Mouse (Mus musculus) kidney, embryonic 15.5 days (tissue): ENCODE results near the gene Egln3. TPM values are rescaled to one million over a fixed set of nuclear protein-coding genes. Genes with fewer than 3 reads are reported as not detected.
A peak's percentile ranks its signal among the peaks of the same experiment; 100 is the strongest.

Experiments
- ATAC-seq: fragments of 200-750 bp; cut with Nextera tagmentation; replicated peaks from 2 replicates; pipeline ENCODE4 v1.8.0; 2017; ENCODE audit warnings: moderate TSS enrichment; ENCODE audit not compliant: low FRiP score
- H3K27ac ChIP-seq: fragments of 300-500 bp; sonication (generic); 2 replicates; pipeline ENCODE4 v1.5.1; 2015; ENCODE audit warnings: mild to moderate bottlenecking, inconsistent platforms
- H3K27me3 ChIP-seq: fragments of 300-500 bp; sonication (generic); 2 replicates; pipeline ENCODE4 v1.6.1; 2015; ENCODE audit warnings: inconsistent platforms
- H3K36me3 ChIP-seq: fragments of 300-500 bp; sonication (generic); 2 replicates; pipeline ENCODE4 v1.6.1; 2015; ENCODE audit warnings: inconsistent platforms
- H3K4me1 ChIP-seq: fragments of 300-500 bp; sonication (generic); 2 replicates; pipeline ENCODE4 v1.6.1; 2015; ENCODE audit warnings: inconsistent platforms
- H3K4me2 ChIP-seq: fragments of 300-500 bp; sonication (generic); 2 replicates; pipeline ENCODE4 v1.6.1; 2015; ENCODE audit warnings: moderate library complexity, mild to moderate bottlenecking, inconsistent platforms
- H3K4me3 ChIP-seq: fragments of 300-500 bp; sonication (generic); replicated peaks from 2 replicates; pipeline ENCODE4 v1.5.1; 2015; ENCODE audit warnings: mild to moderate bottlenecking, inconsistent platforms
- H3K9ac ChIP-seq: fragments of 300-500 bp; sonication (generic); 2 replicates; pipeline ENCODE4 v1.6.1; 2015; ENCODE audit warnings: mild to moderate bottlenecking, inconsistent platforms
- H3K9me3 ChIP-seq: fragments of 300-500 bp; sonication (generic); replicated peaks from 2 replicates; pipeline ENCODE4 v1.6.1; 2016; ENCODE audit warnings: inconsistent platforms
- WGBS: fragments of 180-500 bp; shearing (Covaris S2); methylation state at CpG from one replicate; pipeline ENCODE4 v1.1.7; 2015; ENCODE audit warnings: mixed read lengths; 5-methylcytosine and 5-hydroxymethylcytosine counted together
- polyA plus RNA-seq: library from polyadenylated mRNA; unstranded; fragments of >200 nt; fragmentation: Nextera tagmentation; extraction: Ambion mirVana; gene quantifications from 2 replicates; pipeline ENCODE4 v1.2.1, GENCODE M21; 2015

Gene Egln3
- polyA plus RNA-seq, 1 experiment from 2014 or later, result 15.3 TPM

DNA sequence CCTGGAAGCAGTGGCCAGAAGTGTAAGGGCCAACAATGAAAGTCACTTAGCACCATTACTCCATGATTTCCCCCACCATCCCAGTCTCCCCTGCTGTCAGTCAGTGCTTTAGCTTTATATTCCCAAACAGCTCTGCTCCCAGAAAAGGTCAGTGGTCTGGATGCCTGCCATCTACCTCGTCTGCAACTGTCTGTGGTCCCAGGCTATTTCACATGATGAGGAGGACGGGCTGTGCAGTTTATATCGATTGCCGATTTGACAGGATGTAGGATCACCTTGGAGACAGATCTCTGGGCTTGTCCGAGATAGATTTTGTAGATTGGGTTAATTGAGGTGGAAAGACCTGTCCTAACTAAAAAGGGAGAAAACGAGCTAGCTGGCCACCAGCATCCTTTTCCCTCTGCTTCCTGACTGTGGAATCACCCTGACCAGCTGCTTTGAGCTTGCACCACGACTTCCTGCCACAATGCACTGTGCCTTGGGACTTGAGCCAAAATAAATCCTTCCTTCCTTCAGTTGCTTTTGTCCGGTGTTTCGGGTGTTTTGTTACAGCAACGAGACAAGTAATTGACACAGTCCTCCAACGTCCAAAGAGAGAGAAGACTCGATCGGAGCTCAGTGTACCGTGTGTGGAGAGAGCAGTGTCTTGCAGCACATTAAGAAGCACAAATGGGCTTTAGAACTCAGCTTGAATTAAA is 16.6 kb downstream of the Egln3 start:
- Histone ChIP-seq H3K4me2 (no peak overlapping the region), H3K27ac (peak overlapping the region; percentile 70), H3K4me3 (no peak overlapping the region), H3K27me3 (peaks cover 45% of the 10 kb centered on the region), H3K36me3 (no peaks in the 10 kb centered on the region), H3K9me3 (no peaks in the 10 kb centered on the region), H3K4me1 (peaks cover 35% of the 10 kb centered on the region), H3K9ac (no peak overlapping the region)
- 36% methylated on average over 14 of the region's 14 CpGs for WGBS
- ATAC-seq, result no peak

- H3K4me1 ChIP-seq, result peaks cover 16% of the 10 kb centered on the region
- H3K4me3 ChIP-seq, result no peak overlapping the region
- no peaks in the 10 kb centered on the region for H3K9me3 ChIP-seq
- no peak overlapping the region for H3K27ac ChIP-seq
- H3K36me3 ChIP-seq, result peaks cover 3% of the 10 kb centered on the region; the same call in 1 of the 2 replicates
- no peak overlapping the region for H3K9ac ChIP-seq
- WGBS, result 50% methylated on average over 7 of the region's 7 CpGs
- no peak overlapping the region for H3K4me2 ChIP-seq
- peaks cover 57% of the 10 kb centered on the region for H3K27me3 ChIP-seq
- ATAC-seq, result no peak
Measured at GRCm38 (mm10) chr12:54184264-54184663, 19.4 kb downstream of the Egln3 start.

- no peaks in the 10 kb centered on the region for H3K4me1 ChIP-seq
- no peak overlapping the region for H3K9ac ChIP-seq
- H3K27me3 ChIP-seq, result peaks cover 31% of the 10 kb centered on the region
- peaks cover 3% of the 10 kb centered on the region; the same call in 1 of the 2 replicates for H3K36me3 ChIP-seq
- no peak for ATAC-seq
- no peak overlapping the region for H3K27ac ChIP-seq
- no peak overlapping the region for H3K4me3 ChIP-seq
- no peak overlapping the region for H3K4me2 ChIP-seq
- 76% methylated on average over 3 of the region's 3 CpGs for WGBS
- no peaks in the 10 kb centered on the region for H3K9me3 ChIP-seq
Measured at GRCm38 (mm10) chr12:54178323-54178722, 25.3 kb downstream of the Egln3 start.

GRCm38 (mm10) chr12:54168786-54169185 is 34.9 kb downstream of the Egln3 start:
- Histone ChIP-seq H3K9me3 (no peaks in the 10 kb centered on the region), H3K27ac (no peak overlapping the region), H3K36me3 (no peaks in the 10 kb centered on the region), H3K4me3 (no peak overlapping the region), H3K27me3 (peaks cover 18% of the 10 kb centered on the region; the same call in 1 of the 2 replicates), H3K4me2 (no peak overlapping the region), H3K9ac (no peak overlapping the region), H3K4me1 (peaks cover 11% of the 10 kb centered on the region)
- no peak for ATAC-seq
- WGBS, result 90% methylated on average over 4 of the region's 4 CpGs

GRCm38 (mm10) chr12:54167737-54168136 is 35.9 kb downstream of the Egln3 start:
- H3K4me2 ChIP-seq, result no peak overlapping the region
- no peak overlapping the region for H3K27ac ChIP-seq
- H3K27me3 ChIP-seq, result peaks cover 19% of the 10 kb centered on the region; the same call in 1 of the 2 replicates
- peaks cover 18% of the 10 kb centered on the region for H3K4me1 ChIP-seq
- H3K9ac ChIP-seq, result no peak overlapping the region
- H3K4me3 ChIP-seq, result no peak overlapping the region
- no peaks in the 10 kb centered on the region for H3K36me3 ChIP-seq
- ATAC-seq, result no peak
- WGBS, result 88% methylated on average over 6 of the region's 6 CpGs
- H3K9me3 ChIP-seq, result no peaks in the 10 kb centered on the region

- Histone ChIP-seq H3K36me3 (no peaks in the 10 kb centered on the region), H3K4me2 (no peak overlapping the region), H3K27ac (no peak overlapping the region), H3K27me3 (peaks cover 30% of the 10 kb centered on the region; the same call in 1 of the 2 replicates), H3K4me3 (no peak overlapping the region), H3K4me1 (peaks cover 33% of the 10 kb centered on the region), H3K9ac (no peak overlapping the region), H3K9me3 (no peaks in the 10 kb centered on the region)
- ATAC-seq, result peak; percentile 24; the same call in 1 of the 2 replicates
- WGBS, result 43% methylated on average over 6 of the region's 6 CpGs
Measured at GRCm38 (mm10) chr12:54164724-54165050, 39.0 kb downstream of the Egln3 start.

DNA sequence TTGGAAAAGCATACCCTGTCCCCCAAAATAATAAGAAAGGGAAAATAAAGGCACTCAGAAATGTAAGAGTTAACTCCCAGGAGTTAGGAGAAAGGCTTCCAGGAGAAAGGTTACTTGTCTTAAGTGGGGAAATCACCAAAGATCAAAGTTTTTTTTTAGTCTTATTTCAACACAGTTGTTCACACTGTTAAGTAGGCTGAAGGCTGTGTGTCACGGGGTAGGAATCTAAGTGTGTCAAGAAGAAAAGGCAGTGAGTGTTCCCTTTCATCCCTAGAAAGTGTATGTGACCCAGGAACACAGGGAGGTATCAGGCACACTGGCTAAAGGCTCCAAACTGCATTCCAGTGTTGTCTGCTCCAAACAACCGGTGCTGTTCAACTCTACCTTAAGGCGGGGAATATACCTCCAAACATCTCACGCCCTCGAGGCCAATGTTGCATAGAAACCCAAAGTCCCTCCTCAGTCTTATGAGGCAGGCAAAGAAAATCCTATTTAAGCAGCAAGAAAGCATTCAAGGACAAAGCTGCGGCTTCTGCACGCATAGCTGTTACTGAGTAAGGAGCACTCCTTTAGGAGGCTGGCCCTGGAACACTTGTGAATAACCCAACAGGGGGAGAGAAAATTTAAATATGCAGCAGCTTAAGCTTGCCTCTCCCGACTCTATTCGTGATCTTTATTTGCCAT is 39.5 kb downstream of the Egln3 start:
- H3K4me2 ChIP-seq, result no peak overlapping the region
- peaks cover 33% of the 10 kb centered on the region for H3K4me1 ChIP-seq
- no peaks in the 10 kb centered on the region for H3K9me3 ChIP-seq
- H3K27me3 ChIP-seq, result peaks cover 33% of the 10 kb centered on the region; the same call in 1 of the 2 replicates
- no peak overlapping the region for H3K9ac ChIP-seq
- no peak overlapping the region for H3K27ac ChIP-seq
- no peaks in the 10 kb centered on the region for H3K36me3 ChIP-seq
- WGBS, result 41% methylated on average over 9 of the region's 9 CpGs
- no peak overlapping the region for H3K4me3 ChIP-seq
- ATAC-seq, result no peak

DNA sequence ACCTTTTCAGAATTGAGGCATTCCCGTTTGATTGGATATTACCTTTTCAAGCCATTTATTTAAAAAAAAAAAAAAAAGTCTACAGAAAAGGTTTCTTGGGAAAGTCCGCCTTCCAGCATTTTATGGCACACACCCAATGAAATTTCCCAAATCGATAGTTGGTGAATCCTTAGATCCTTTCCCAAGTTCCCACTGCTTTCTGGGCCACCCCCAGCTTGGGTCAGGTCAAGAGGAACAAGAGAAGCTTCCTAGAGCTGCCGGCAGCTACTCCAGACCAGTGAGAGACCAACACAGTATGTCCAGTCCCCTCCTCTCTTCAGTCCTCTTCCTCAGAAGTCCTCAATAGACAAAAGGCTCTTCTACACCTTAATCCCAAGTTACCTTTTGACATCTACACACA is 40.5 kb downstream of the Egln3 start:
- H3K27ac ChIP-seq, result peak overlapping the region; percentile 82
- H3K4me2 ChIP-seq, result peak overlapping the region; percentile 58
- peaks cover 35% of the 10 kb centered on the region; the same call in 1 of the 2 replicates for H3K27me3 ChIP-seq
- peak overlapping the region; percentile 31 for H3K4me3 ChIP-seq
- no peak overlapping the region for H3K9ac ChIP-seq
- no peak for ATAC-seq
- no peaks in the 10 kb centered on the region for H3K9me3 ChIP-seq
- peaks cover 33% of the 10 kb centered on the region for H3K4me1 ChIP-seq
- 15% methylated on average over 4 of the region's 4 CpGs for WGBS
- no peaks in the 10 kb centered on the region for H3K36me3 ChIP-seq

DNA sequence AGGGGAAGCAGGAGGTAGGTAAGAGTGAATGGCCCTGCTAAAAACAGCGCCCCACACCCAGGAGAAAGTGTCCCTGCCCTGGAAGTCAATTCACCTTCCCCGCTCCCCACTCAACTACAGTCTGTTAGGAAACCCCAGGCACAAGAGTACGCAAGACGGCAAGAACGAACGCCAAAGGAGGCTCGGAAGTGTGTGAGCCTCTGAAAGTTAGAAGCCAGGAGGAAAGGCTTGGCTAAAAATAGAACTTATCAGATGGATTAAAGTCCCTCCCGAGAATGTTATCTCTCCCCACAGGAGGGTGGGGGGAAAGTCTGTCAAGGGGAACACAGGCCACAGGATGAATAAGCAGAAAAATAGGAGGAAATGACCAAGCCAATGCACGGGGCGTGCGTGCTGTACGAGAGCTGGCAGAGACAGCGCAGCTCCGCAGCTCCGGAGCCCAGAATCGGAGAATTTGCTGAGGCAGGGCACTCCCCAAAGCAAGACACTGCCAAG is 41.0 kb downstream of the Egln3 start:
- peak overlapping the region; percentile 82 for H3K27ac ChIP-seq
- H3K4me1 ChIP-seq, result peaks cover 33% of the 10 kb centered on the region
- WGBS, result under 1% methylated on average over 16 of the region's 16 CpGs
- H3K36me3 ChIP-seq, result no peaks in the 10 kb centered on the region
- H3K4me3 ChIP-seq, result peak overlapping the region; percentile 31
- 0 out of 2 replicates have a peak overlapping the region, but pooled peaks have one; percentile 17 for H3K9ac ChIP-seq
- peak overlapping the region; percentile 58 for H3K4me2 ChIP-seq
- peak; percentile 87 for ATAC-seq
- H3K27me3 ChIP-seq, result peaks cover 35% of the 10 kb centered on the region; the same call in 1 of the 2 replicates
- H3K9me3 ChIP-seq, result no peaks in the 10 kb centered on the region

GRCm38 (mm10) chr12:54161468-54162202 is 42.0 kb downstream of the Egln3 start:
- no peak overlapping the region for H3K27ac ChIP-seq

DNA sequence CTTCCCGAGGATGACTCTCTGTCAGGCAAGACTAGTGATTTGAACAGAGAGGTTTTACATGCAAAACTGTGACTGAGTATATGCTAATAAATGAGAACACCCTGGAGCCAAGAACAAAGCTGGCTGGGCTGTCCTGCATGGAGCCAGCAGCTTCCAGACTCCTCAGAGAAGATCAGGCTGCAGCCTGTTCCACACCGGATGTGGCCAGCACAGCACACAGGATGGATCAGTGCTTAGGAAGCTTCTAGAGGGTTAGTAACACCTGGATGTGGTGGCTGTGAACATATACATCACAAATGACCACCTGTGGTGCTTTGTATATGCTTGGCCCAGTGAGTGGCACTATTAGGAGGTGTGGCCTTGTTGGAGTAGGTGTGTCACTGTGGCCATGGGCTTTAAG is 43.4 kb downstream of the Egln3 start:
- Histone ChIP-seq H3K4me1 (peaks cover 33% of the 10 kb centered on the region), H3K9ac (no peak overlapping the region), H3K9me3 (0 out of 2 replicates have a peak, but pooled peaks cover 3% of the 10 kb centered on the region), H3K27me3 (peaks cover 32% of the 10 kb centered on the region; the same call in 1 of the 2 replicates), H3K4me2 (no peak overlapping the region), H3K4me3 (no peak overlapping the region), H3K36me3 (no peaks in the 10 kb centered on the region), H3K27ac (no peak overlapping the region)
- ATAC-seq, result 0 out of 2 replicates have a peak, but pooled peaks have one; percentile 23
- 52% methylated on average over 2 of the region's 2 CpGs for WGBS

More at GRCm38 (mm10) chr12:54161468-54162202, 42.0 kb downstream of the Egln3 start:
- no peak overlapping the region for H3K4me3 ChIP-seq
- ATAC-seq, result 0 out of 2 replicates have a peak, but pooled peaks have one; percentile 13
- no peaks in the 10 kb centered on the region for H3K36me3 ChIP-seq
- 25% methylated on average over 5 of the region's 5 CpGs for WGBS
- H3K9me3 ChIP-seq, result no peaks in the 10 kb centered on the region
- no peak overlapping the region for H3K9ac ChIP-seq
- H3K27me3 ChIP-seq, result peaks cover 35% of the 10 kb centered on the region; the same call in 1 of the 2 replicates
- H3K4me1 ChIP-seq, result peaks cover 33% of the 10 kb centered on the region
- 0 out of 2 replicates have a peak overlapping the region, but pooled peaks have one; percentile 58 for H3K4me2 ChIP-seq
